Mouse (Mus musculus): ENCODE measurements around the gene Pabpc6. TPM values are rescaled to one million over a fixed set of nuclear protein-coding genes. Genes with fewer than 3 reads are reported as not detected.
A peak's percentile ranks its signal among the peaks of the same experiment; 100 is the strongest.

The Pabpc6 gene
- polyA plus RNA-seq, 1 experiment = not detected

- 60% methylated on average over 9 of the region's 9 CpGs for WGBS
- H3K27ac ChIP-seq (ENCODE audit: insufficient read depth, low read depth, low read length) = no peak overlapping the region
- no peak for TF ChIP-seq POLR2A (IDR thresholded peaks at IDR 0.05; ENCODE audit: insufficient read depth, low read depth, low read length)
- no peak overlapping the region for H3K4me3 ChIP-seq (ENCODE audit: insufficient read depth, low read depth, low read length)
- 0 out of 2 replicates have a peak, but pooled peaks cover 3% of the 10 kb centered on the region for H3K4me1 ChIP-seq (ENCODE audit: control insufficient read depth, insufficient read depth, low read length)
Observed at GRCm38 (mm10) chr17:9667955-9668354, 1.6 kb downstream of the Pabpc6 start.

GRCm38 (mm10) chr17:9658651-9659050 is 10.9 kb downstream of the Pabpc6 start:
- peaks cover 8% of the 10 kb centered on the region for H3K4me1 ChIP-seq (ENCODE audit: control insufficient read depth, insufficient read depth, low read length)
- WGBS = 94% methylated on average over 5 of the region's 5 CpGs
- H3K27ac ChIP-seq (ENCODE audit: insufficient read depth, low read depth, low read length) = no peak overlapping the region
- H3K4me3 ChIP-seq (ENCODE audit: insufficient read depth, low read depth, low read length) = no peak overlapping the region
- TF ChIP-seq CTCF (IDR thresholded peaks at IDR 0.05; ENCODE audit: insufficient read depth, low read depth, low read length) (no peak), POLR2A (IDR thresholded peaks at IDR 0.05; ENCODE audit: insufficient read depth, low read depth, low read length) (no peak)

- peaks cover 6% of the 10 kb centered on the region for H3K4me1 ChIP-seq (ENCODE audit: control insufficient read depth, insufficient read depth, low read length)
- H3K4me3 ChIP-seq (ENCODE audit: insufficient read depth, low read depth, low read length) = no peak overlapping the region
- no peak for TF ChIP-seq POLR2A (IDR thresholded peaks at IDR 0.05; ENCODE audit: insufficient read depth, low read depth, low read length)
- no peak for TF ChIP-seq CTCF (IDR thresholded peaks at IDR 0.05; ENCODE audit: insufficient read depth, low read depth, low read length)
- peak overlapping the region; percentile 98 for H3K27ac ChIP-seq (ENCODE audit: insufficient read depth, low read depth, low read length)
- WGBS = 36% methylated on average over 3 of the region's 3 CpGs
Observed at GRCm38 (mm10) chr17:9654155-9654554, 15.4 kb downstream of the Pabpc6 start.

- no peaks in the 10 kb centered on the region for H3K4me1 ChIP-seq (ENCODE audit: control insufficient read depth, insufficient read depth, low read length)
- 77% methylated on average over 4 of the region's 4 CpGs for WGBS
- TF ChIP-seq CTCF (IDR thresholded peaks at IDR 0.05; ENCODE audit: insufficient read depth, low read depth, low read length) (no peak), POLR2A (IDR thresholded peaks at IDR 0.05; ENCODE audit: insufficient read depth, low read depth, low read length) (no peak)
- H3K4me3 ChIP-seq (ENCODE audit: insufficient read depth, low read depth, low read length) = no peak overlapping the region
- H3K27ac ChIP-seq (ENCODE audit: insufficient read depth, low read depth, low read length) = no peak overlapping the region
Observed at GRCm38 (mm10) chr17:9647644-9648043, 21.9 kb downstream of the Pabpc6 start.

GRCm38 (mm10) chr17:9643657-9644180 is 25.8 kb downstream of the Pabpc6 start:
- Histone ChIP-seq H3K4me3 (ENCODE audit: insufficient read depth, low read depth, low read length) (no peak overlapping the region), H3K27ac (ENCODE audit: insufficient read depth, low read depth, low read length) (no peak overlapping the region), H3K4me1 (ENCODE audit: control insufficient read depth, insufficient read depth, low read length) (no peaks in the 10 kb centered on the region)
- TF ChIP-seq CTCF (IDR thresholded peaks at IDR 0.05; ENCODE audit: insufficient read depth, low read depth, low read length) = no peak
- no peak for TF ChIP-seq POLR2A (IDR thresholded peaks at IDR 0.05; ENCODE audit: insufficient read depth, low read depth, low read length)
- 75% methylated on average over 7 of the region's 7 CpGs for WGBS

GRCm38 (mm10) chr17:9637011-9637410 is 32.5 kb downstream of the Pabpc6 start:
- Histone ChIP-seq H3K4me1 (ENCODE audit: control insufficient read depth, insufficient read depth, low read length) (peaks cover 2% of the 10 kb centered on the region; the same call in 1 of the 2 replicates), H3K27ac (ENCODE audit: insufficient read depth, low read depth, low read length) (no peak overlapping the region), H3K4me3 (ENCODE audit: insufficient read depth, low read depth, low read length) (no peak overlapping the region)
- TF ChIP-seq CTCF (IDR thresholded peaks at IDR 0.05; ENCODE audit: insufficient read depth, low read depth, low read length) = no peak
- no peak for TF ChIP-seq POLR2A (IDR thresholded peaks at IDR 0.05; ENCODE audit: insufficient read depth, low read depth, low read length)
- WGBS = 94% methylated on average over 4 of the region's 4 CpGs

GRCm38 (mm10) chr17:9632579-9633252 is 36.8 kb downstream of the Pabpc6 start:
- WGBS = 56% methylated on average over 16 of the region's 16 CpGs

GRCm38 (mm10) chr17:9632140-9632539 is 37.4 kb downstream of the Pabpc6 start:
- TF ChIP-seq CTCF (IDR thresholded peaks at IDR 0.05; ENCODE audit: insufficient read depth, low read depth, low read length) (no peak), POLR2A (IDR thresholded peaks at IDR 0.05; ENCODE audit: insufficient read depth, low read depth, low read length) (no peak)
- peaks cover 4% of the 10 kb centered on the region; the same call in 1 of the 2 replicates for H3K4me1 ChIP-seq (ENCODE audit: control insufficient read depth, insufficient read depth, low read length)
- WGBS = 72% methylated on average over 5 of the region's 5 CpGs
- H3K27ac ChIP-seq (ENCODE audit: insufficient read depth, low read depth, low read length) = no peak overlapping the region
- no peak overlapping the region for H3K4me3 ChIP-seq (ENCODE audit: insufficient read depth, low read depth, low read length)

More at GRCm38 (mm10) chr17:9632579-9633252, 36.8 kb downstream of the Pabpc6 start:
- TF ChIP-seq POLR2A (IDR thresholded peaks at IDR 0.05; ENCODE audit: insufficient read depth, low read depth, low read length) (no peak), CTCF (IDR thresholded peaks at IDR 0.05; ENCODE audit: insufficient read depth, low read depth, low read length) (no peak)
- Histone ChIP-seq H3K27ac (ENCODE audit: insufficient read depth, low read depth, low read length) (no peak overlapping the region), H3K4me3 (ENCODE audit: insufficient read depth, low read depth, low read length) (no peak overlapping the region), H3K4me1 (ENCODE audit: control insufficient read depth, insufficient read depth, low read length) (peaks cover 4% of the 10 kb centered on the region; the same call in 1 of the 2 replicates)

GRCm38 (mm10) chr17:9631081-9631480 is 38.4 kb downstream of the Pabpc6 start:
- WGBS = 82% methylated on average over 1 of the region's 1 CpGs
- Histone ChIP-seq H3K4me1 (ENCODE audit: control insufficient read depth, insufficient read depth, low read length) (peaks cover 4% of the 10 kb centered on the region; the same call in 1 of the 2 replicates), H3K27ac (ENCODE audit: insufficient read depth, low read depth, low read length) (no peak overlapping the region), H3K4me3 (ENCODE audit: insufficient read depth, low read depth, low read length) (no peak overlapping the region)
- TF ChIP-seq POLR2A (IDR thresholded peaks at IDR 0.05; ENCODE audit: insufficient read depth, low read depth, low read length) (no peak), CTCF (IDR thresholded peaks at IDR 0.05; ENCODE audit: insufficient read depth, low read depth, low read length) (no peak)

All from olfactory bulb, adult 2 months (tissue).